ENCODE assay signal across 8 mouse cellular contexts in genomic region chr8:88010566-88010965, GRCm38 (mm10). TPM values are rescaled to one million over a fixed set of nuclear protein-coding genes. Genes with fewer than 3 reads are reported as not detected.
DNase-seq lines count a peak whose midpoint lies in the region; ATAC-seq lines count a peak whose summit lies in the region.

No protein-coding gene starts in this region.

- no peak overlapping the region for H3K9ac ChIP-seq in limb, embryonic 11.5 days (ENCODE audit: low read length)

- H3K4me3 ChIP-seq in limb, embryonic 11.5 days (ENCODE audit: low read depth, low read length), result no peak overlapping the region

- WGBS in limb, embryonic 11.5 days, result 43% methylated on average over 3 of the region's 3 CpGs

- no peaks in the 10 kb centered on the region for H3K9me3 ChIP-seq in limb, embryonic 11.5 days (ENCODE audit: control insufficient read depth, low read length)

- intact Hi-C loops in heart, postnatal 36 days (cut with DNase I), result loop anchor here (2.0 kb wide), 1 partner anchor 50 kb away; no protein-coding TSS in a partner anchor

- peak; percentile 47; the same call in 1 of the 2 replicates for ATAC-seq in limb, embryonic 11.5 days (ENCODE audit: insufficient number of reproducible peaks, low FRiP score, low TSS enrichment, low read depth)

- H3K27ac ChIP-seq in limb, embryonic 11.5 days (replicated peaks; ENCODE audit: low read depth, low read length), result no peak overlapping the region

- H3K4me2 ChIP-seq in limb, embryonic 11.5 days (ENCODE audit: low read depth, severe bottlenecking), result no peak overlapping the region

- H3K36me3 ChIP-seq in limb, embryonic 11.5 days (ENCODE audit: control insufficient read depth, insufficient read depth, low read length), result no peaks in the 10 kb centered on the region

- peak; percentile 29 for DNase-seq in layer of hippocampus, adult 11-12 months (ENCODE audit: low spot score)
- DNase-seq in layer of hippocampus, adult 9-10 months (ENCODE audit: low spot score), result no peak
- peak; percentile 63 for DNase-seq in adrenal gland, postnatal 10 days
- DNase-seq in embryo, embryonic 9.5 days (ENCODE audit: extremely low spot score), result peak; percentile 52
- DNase-seq in heart, postnatal 36 days, result peak; percentile 16 to 48
- DNase-seq in limb, embryonic 11.5 days (ENCODE audit: low spot score), result peak; percentile 55
- DNase-seq in right cerebral cortex, postnatal 14 days, result peak; percentile 43
- no peak for DNase-seq in c-Kit-positive CD71-positive TER-119-positive erythroid progenitor cells, embryonic 14.5 days (ENCODE audit: low spot score)

- peaks cover 5% of the 10 kb centered on the region; the same call in 1 of the 2 replicates for H3K4me1 ChIP-seq in limb, embryonic 11.5 days (ENCODE audit: control insufficient read depth, insufficient read depth, low read length)

- H3K27me3 ChIP-seq in limb, embryonic 11.5 days (ENCODE audit: control insufficient read depth, insufficient read depth, low read length), result no peaks in the 10 kb centered on the region

RNA-seq across cellular contexts. Expression of gene Zfp423, which starts 51.2 kb away (rescaled TPM):
- total RNA-seq in adrenal gland, postnatal 10 days (2021), result 10 to 100 TPM; 19.6 to 35.2 TPM
- total RNA-seq in heart, postnatal 36 days (2021), result 1 to 10 TPM; 3.8 to 5.1 TPM
- polyA plus RNA-seq in limb, embryonic 11.5 days (2014; fragmentation: Nextera tagmentation; extraction: Ambion mirVana), result 39.2 and 41.1 TPM in 2 replicates

Comparison
In these comparisons a context has a peak if more than half of its experiments do, and no peak if none do; other contexts are left out.
1. DNase-seq: peak in layer of hippocampus, adult 11-12 months (single experiment), adrenal gland, postnatal 10 days (single experiment), embryo, embryonic 9.5 days (single experiment), heart, postnatal 36 days (2 of 2), limb, embryonic 11.5 days (single experiment) and right cerebral cortex, postnatal 14 days (single experiment); none in layer of hippocampus, adult 9-10 months (single experiment) and c-Kit-positive CD71-positive TER-119-positive erythroid progenitor cells, embryonic 14.5 days (single experiment).